Mouse (Mus musculus): ENCODE data around the gene Mapk8ip1.

Mapk8ip1 gene

GRCm38 (mm10) chr2:92376300-92376699 lies 24.8 kb downstream of the Mapk8ip1 start:
- in situ Hi-C loops (cut with MboI; ENCODE audit: unreplicated experiment in 2 of 2), result loop anchor here in 1 of 2 experiments (10.0 kb wide), 1 partner anchor 109 kb away; no protein-coding TSS in a partner anchor

- in situ Hi-C loops (cut with MboI; ENCODE audit: unreplicated experiment in 2 of 2), result loop anchor here in 1 of 2 experiments (10.0 kb wide), 1 partner anchor 109 kb away; no protein-coding TSS in a partner anchor
Observed at GRCm38 (mm10) chr2:92375788-92376187, 25.3 kb downstream of the Mapk8ip1 start.

GRCm38 (mm10) chr2:92375099-92375623 lies 25.9 kb downstream of the Mapk8ip1 start:
- in situ Hi-C loops (cut with MboI; ENCODE audit: unreplicated experiment in 2 of 2), result loop anchor here in 1 of 2 experiments (10.0 kb wide), 1 partner anchor 110 kb away; no protein-coding TSS in a partner anchor

- in situ Hi-C loops (cut with MboI; ENCODE audit: unreplicated experiment in 2 of 2), result loop anchor here in 1 of 2 experiments (10.0 kb wide), 1 partner anchor 110 kb away; no protein-coding TSS in a partner anchor
Observed at GRCm38 (mm10) chr2:92374514-92374913, 26.5 kb downstream of the Mapk8ip1 start, which contains the start of the genes Pex16 and Large2. TSS of gene Pex16 (plus strand) at chr2:92374676. TSS of gene Large2 (minus strand) at chr2:92374869.

DNA sequence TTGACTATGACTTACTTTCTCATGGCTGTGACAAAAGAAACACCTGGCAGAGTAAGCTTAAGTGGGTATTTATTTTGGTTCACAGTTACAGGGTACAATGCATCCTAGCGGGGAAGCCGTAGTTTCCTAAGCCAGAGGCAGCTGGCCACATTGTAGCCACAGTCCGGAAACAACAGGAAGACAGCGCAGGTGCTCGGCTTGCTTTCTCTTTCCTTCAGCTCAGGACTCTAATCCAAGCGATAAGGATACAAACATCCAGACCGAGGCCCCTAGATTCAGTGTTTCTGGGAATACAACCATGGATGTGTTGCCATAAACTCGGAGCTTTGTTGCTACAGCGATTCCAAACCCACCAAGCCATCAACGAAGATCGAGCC lies 27.6 kb downstream of the Mapk8ip1 start:
- in situ Hi-C loops (cut with MboI; ENCODE audit: unreplicated experiment in 2 of 2), result loop anchor here in 1 of 2 experiments (10.0 kb wide), 1 partner anchor 111 kb away; no protein-coding TSS in a partner anchor

DNA sequence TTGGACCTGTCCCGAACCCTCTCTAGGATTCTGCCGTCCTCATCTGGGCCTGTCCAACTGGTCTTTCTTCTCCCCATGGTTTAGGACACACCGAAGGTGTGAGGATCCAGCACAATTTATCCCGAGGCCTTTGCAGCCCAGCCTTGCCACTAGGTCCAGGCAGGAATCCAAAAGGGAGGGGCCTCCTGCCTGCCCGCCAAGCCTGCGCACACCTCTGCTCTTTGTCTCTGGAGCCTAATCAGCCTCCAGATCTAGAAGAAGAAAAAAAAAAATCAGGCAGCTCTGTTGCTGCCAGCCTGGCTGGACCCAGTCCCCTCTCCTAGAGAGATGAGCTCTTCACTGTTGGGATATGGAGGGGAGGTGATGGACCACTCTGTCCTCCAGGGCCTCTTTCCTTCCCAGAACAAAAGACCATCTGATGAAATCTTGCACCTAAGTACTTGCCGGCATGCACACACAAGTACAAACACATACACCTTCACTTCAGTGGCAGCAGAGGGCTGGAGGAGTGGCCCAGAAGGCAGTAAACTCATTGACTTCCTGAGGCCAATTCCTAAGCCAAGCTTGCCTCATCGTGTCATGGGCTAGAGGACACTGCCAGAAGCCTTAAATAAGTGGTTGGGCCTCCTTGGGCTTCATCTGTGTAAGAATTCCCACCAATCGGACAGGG lies 28.2 kb downstream of the Mapk8ip1 start:
- in situ Hi-C loops (cut with MboI; ENCODE audit: unreplicated experiment in 2 of 2), result loop anchor here in 1 of 2 experiments (10.0 kb wide), 1 partner anchor 112 kb away; no protein-coding TSS in a partner anchor

DNA sequence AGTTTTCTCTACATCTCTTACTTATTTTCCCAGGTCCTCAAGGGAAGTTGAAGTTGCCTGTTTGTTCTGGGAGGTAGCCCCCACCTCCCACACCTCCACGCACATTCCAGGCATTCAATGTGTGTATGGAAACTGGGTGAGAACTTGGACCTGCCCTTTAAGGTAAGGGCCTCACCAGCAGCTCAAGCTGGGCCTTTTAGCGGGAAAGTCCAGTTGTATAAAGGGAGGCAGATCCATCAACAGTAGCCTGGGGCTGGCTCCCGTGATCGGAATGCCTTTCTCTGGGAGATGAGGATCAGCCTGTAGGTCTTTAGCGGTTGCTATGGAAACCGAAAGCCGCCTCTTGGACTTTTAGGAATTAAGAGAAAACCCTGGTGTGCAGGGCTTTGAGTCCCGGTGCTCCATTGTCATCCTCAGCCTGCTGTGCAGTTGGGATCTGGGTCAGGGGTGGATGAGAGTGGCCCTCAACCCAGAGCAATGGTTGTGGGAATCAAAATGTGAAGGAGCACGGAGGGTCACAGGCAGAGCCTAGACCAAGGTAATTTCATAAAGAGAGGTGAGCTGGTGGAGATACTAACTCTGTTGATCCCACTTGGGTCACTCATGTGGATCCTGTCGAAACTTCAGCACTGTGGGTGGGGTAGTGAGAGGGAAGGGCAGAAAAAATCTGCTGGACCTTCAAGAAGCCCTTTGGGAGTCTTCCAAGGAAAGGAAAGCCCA lies 28.9 kb downstream of the Mapk8ip1 start:
- in situ Hi-C loops (cut with MboI; ENCODE audit: unreplicated experiment in 2 of 2), result loop anchor here in 1 of 2 experiments (10.0 kb wide), 1 partner anchor 113 kb away; no protein-coding TSS in a partner anchor

DNA sequence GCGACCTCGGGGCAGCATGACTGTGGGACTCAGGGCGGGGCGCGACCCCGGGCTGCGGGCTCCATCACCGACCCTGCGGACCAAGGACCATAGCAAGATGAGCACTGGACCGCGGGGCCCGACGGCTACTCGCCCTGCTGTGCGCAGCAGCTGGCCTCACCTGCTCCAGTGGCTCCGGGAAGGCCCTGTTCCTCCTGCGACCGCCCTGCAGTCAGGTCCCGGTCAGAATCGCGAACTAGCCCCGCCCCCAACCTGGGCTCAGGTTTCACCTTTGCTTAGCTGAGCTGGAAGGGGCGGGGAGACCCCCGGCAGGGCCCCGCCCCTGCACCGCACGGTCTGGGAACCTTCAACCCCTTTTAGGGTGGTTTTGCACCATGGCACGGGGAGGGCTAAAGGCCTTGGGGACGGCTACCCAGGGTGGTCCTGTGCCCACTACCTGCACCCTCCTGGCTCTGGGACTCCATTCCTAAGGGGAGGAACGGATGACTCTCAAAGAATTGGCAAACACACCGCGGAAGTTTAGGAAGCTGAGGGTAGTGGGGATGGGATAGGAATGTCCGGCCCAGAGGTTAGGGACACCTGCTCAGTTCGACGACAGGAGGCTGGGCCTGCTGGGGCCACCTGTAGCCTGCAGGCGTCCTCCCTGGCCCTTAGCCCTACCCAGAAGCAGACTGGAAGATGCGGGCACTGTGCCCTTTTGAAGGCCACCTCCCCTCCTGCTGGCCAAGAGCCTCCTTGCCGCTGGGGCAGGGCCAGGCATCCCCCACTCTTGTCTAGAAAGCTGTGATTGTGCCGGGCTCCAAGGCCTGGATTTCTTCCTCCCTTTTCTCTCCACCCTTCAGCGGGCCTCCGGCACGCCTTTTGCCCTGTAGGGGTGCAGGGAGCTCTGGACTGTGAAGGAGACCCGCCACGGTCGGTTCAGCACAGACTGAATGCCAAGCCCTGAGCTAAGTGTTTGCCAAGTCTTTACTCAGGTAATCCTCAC lies 29.9 kb downstream of the Mapk8ip1 start:
- in situ Hi-C loops (cut with MboI; ENCODE audit: unreplicated experiment in 2 of 2), result loop anchor here in 1 of 2 experiments (10.0 kb wide), 1 partner anchor 114 kb away; no protein-coding TSS in a partner anchor

DNA sequence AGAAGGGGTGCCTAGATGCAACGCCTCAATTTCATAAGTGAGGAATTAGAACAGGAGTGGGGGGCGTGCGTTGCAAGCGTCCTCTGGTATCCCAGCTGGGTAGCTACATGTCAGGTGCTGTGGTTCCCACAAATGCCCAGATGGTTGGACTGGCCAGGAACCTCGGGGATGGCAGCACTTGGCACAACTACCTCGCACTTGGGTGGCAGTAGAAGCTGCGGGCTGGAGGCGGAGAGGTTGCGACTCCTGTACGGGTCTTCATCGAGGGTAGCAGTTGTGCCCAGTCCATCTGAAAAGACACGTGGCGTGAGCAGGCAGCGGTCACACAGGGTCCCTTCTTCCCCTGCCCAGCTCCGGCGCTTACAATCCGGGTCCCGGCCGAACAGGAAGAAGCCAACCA lies 30.7 kb downstream of the Mapk8ip1 start:
- in situ Hi-C loops (cut with MboI; ENCODE audit: unreplicated experiment in 2 of 2), result loop anchor here in 1 of 2 experiments (10.0 kb wide), 1 partner anchor 114 kb away; no protein-coding TSS in a partner anchor

DNA sequence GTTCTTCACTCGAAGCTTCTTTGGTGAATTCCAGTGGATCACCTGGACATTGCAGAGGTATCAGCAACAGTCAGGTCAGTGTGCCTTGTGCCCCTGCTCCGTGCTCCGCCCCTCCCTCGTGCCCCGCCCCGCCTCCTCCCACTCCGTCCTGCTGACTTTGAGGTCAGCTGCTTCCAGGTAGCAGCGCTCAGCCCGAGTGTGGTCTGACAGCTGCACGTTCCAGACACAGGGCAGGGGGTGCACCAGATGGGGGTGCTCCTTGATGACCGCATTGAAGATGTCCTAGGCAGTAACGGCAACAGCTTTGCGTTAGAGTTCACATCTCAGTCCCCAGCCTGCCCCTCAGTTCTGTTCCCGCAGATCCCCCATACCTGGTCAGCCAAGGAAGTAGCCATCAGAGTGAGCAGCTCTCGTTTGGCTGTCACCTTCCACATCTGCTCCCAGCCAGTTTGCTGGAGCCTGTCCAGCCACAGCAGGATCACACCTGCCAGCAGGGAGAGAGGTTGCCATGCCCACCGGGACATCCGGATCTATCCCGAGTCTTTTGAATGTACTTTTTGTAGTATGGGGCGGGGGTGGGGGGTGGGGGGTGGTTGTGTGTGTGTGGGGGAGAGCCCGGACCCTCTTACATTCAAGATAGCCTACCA lies 33.6 kb downstream of the Mapk8ip1 start:
- in situ Hi-C loops (cut with MboI; ENCODE audit: unreplicated experiment in 2 of 2), result no loop called here

- in situ Hi-C loops (cut with MboI; ENCODE audit: unreplicated experiment in 2 of 2), result no loop called here
Observed at GRCm38 (mm10) chr2:92365568-92365967, 35.5 kb downstream of the Mapk8ip1 start.

DNA sequence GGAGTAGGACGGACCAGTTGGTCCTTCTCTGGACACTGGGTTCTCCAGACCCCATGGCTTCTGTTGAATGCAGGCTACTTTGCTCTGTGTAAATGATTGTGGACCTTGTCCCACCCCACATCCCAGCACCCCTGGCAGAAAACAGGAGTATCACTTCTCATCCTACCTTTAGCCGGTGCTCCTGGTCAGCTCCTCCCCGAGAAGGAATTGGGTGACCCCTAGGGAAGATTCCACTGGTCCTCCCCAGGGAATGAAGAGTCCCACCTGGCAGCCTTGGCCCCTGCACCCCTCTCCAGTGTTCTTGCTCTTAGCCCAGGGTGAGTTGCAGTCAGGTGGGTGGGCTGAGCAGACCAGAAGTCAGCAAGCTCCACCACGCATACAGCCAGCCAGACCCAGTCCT lies 37.0 kb downstream of the Mapk8ip1 start:
- in situ Hi-C loops (cut with MboI; ENCODE audit: unreplicated experiment in 2 of 2), result no loop called here

DNA sequence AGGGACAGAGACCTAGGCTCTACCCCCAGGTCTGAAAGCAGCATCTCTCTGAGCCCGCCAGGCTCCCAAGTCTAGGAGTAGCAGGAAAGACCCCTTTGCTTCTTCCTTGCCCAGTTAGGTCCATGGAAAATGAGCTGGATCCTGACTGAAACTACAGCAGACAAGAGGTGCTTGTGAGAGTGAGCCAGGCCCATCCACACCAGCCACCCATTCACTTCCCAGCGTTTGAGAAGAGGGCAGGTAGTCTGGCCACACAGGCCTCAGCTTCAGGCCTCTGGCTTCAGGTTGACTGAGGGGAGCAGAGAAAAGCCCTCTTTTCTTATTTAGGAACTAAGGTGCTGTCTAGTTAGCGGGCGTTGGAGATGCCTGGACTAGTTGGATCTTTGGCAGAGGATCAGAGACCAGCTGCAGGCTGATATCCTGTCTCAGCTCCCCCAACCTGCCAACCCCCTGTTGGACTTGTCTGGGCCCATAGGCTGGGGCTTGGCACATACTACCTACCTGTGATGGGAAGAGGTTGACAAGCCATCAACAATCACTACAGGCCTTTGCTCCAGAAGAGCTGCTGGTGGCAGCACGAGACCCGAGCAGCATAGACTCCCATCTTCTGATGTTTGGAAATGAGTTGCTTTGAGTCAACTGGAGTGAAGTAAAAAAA lies 38.4 kb downstream of the Mapk8ip1 start:
- in situ Hi-C loops (cut with MboI; ENCODE audit: unreplicated experiment in 2 of 2), result no loop called here

DNA sequence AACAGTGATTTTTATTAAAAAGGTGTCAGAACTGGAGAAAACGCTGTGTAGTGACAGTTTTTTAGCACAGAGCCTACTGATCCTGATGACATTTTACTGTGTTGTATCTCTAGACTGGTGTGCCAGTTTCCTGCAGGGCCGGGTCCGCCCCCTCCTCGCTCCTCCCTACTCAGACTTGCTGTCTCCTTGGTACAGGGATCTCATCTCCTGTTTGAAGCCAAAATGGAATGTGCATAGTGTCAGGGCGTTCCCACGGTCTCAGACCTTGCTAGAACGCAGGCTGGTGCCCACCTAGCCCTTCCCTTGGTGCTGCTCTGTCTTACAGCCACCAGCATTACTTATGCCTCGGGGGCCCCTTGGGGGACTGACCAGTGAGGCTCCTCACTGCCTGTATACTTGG lies 39.3 kb downstream of the Mapk8ip1 start:
- in situ Hi-C loops (cut with MboI; ENCODE audit: unreplicated experiment in 2 of 2), result no loop called here

DNA sequence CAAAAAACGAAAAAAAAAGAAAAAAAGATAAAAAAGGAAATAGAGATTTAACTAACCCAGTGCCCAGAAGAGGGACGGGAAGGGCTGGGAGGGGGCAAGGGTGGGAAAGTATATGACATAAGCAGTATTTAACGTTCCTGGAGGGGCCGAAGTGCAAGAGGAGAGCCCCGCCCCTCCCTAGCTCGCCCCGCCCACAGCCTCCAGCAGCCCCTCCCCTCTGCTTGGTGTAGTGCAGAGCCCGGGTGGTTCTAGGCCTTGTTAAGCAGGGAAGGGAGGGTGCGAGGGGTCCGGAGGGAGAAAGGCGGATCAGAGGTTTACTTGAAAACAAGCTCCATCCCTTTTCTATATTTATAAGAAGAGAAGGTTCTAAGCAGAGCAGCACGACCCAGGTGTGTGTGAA lies 40.2 kb downstream of the Mapk8ip1 start:
- in situ Hi-C loops (cut with MboI; ENCODE audit: unreplicated experiment in 2 of 2), result no loop called here

DNA sequence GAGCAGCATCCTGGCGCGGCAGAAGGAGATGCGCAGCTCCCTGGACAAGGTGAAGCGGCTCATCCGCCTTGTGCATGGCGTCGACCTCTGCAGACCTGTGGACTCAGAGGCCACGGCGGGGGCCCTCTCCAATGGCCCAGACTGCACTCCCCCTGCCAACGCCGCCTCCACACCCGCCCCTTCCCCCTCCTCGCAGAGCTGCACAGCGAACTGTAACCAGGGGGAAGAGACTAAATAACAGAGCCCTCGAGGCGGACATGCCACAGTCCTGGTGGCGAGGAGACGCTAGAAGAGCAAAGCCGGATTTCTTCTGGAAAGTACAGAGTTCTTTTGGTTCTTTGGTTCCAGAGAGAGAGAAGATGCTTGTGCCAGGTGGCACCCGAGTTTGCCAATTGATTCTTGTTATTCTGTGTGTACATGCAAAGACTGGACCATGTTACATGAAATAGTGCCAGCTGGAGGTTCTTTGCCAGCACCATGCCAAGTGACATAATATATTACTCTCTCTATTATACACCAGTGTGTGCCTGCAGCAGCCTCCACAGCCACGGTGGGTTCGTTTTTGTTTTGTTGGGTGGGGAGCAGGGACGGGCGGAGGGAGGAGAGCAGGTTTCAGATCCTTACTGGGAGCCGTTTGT lies 40.8 kb downstream of the Mapk8ip1 start:
- in situ Hi-C loops (cut with MboI; ENCODE audit: unreplicated experiment in 2 of 2), result no loop called here

DNA sequence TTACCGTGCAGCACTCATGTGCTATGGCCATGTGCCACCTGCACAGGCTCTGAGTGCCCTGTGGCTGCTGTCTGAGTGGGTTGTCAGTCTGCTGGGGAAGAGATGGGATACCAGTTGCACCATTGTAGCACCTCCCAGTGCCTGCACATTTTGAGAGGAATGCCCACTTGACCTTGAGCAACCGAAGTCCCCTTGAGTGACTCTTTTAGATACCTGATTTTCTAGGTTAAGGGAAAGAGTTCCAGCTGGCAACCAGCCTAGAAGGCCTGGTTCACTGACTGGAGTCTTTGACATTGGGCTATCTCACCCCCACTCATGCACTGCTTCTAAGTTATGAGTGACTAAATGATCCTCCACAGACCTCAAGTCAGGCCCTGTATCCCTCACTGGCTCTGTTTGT lies 41.8 kb downstream of the Mapk8ip1 start:
- in situ Hi-C loops (cut with MboI; ENCODE audit: unreplicated experiment in 2 of 2), result no loop called here

DNA sequence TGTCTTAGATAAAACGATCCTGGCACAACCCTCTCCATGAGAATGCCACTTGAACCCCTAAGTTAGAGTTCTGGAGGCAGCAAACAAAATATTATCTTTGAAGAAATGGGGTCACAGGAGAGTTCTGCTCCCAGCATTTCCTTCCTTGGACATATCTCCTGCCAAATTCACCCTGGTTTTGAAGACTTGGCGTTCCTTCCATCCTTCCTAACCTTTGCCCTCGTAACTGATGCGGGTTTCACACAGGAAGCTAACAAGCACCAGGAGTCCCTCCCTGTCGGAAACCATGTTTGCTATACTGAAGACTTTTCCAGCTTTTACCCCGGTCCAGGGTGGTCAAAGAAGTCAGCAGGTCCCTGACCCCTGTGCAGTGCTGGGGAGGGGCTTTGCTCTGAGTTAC lies 46.8 kb downstream of the Mapk8ip1 start:
- in situ Hi-C loops (cut with MboI; ENCODE audit: unreplicated experiment in 2 of 2), result no loop called here

All from v-Abl transformed pro-B cells (cell line).